Mouse (Mus musculus) hematopoietic stem cell, adult 5-6 weeks (primary cell): ENCODE data around the gene Zfp944. TPM values are rescaled to one million over a fixed set of nuclear protein-coding genes. Genes with fewer than 3 reads are reported as not detected.
"Not testable (repeated sequence)": the region's sequence is repeated elsewhere in the genome, so short reads cannot be mapped to it uniquely, and the experiment has no call there.

Experiments used
- ATAC-seq, 2 experiments: fragments of 125-278 bp in 1 of 2; replicated peaks in 1 of 2; 2 replicates each; pipeline ENCODE4 v1.8.0; 2016 to 2017; ENCODE audit warnings: inconsistent platforms in 2 of 2, mild to moderate bottlenecking in 2 of 2, moderate number of reproducible peaks in 2 of 2, low read depth in 1 of 2, moderate TSS enrichment in 1 of 2; ENCODE audit not compliant: low FRiP score in 2 of 2, poor library complexity in 2 of 2, severe bottlenecking in 2 of 2, insufficient read depth in 1 of 2, low TSS enrichment in 1 of 2
- total RNA-seq: library from RNA; stranded (forward); fragments of 172-1452, 232-1000 nt; gene quantifications from 2 replicates; pipeline ENCODE4 v1.2.3, GENCODE M21; 2017

Zfp944 gene
- 13.9 and 15.2 TPM in 2 replicates for total RNA-seq

GRCm38 (mm10) chr17:22361101-22361781 lies at the start of gene Zfp944, which contains the start of gene Zfp758:
Zfp944 (minus strand) TSS chr17:22361400.
Zfp758 (plus strand) TSS chr17:22361453.
- ATAC-seq, result peak; percentile 99

- ATAC-seq, result peak; percentile 98 to 99
These were observed 49.6 kb upstream of the Zfp944 start for GRCm38 (mm10) chr17:22410756-22411155.

DNA sequence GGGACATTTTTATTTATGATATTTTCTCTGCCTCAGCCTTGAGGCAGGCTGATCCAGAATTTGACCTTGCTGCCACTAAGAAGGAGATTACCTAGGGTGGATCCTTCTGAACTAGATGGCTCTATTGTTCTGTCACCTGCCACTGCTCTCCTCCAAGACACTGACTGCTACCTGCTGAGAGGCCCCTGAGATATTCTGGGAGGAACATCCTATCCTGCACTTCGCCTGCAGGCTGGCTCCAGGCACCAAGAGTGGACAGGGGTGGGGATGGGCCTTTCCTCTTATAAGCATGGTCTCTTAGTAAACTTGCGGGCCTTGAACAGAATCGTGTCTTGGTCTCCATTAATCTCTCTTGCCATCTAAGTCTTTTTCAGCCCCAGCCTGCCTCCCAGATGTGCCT lies 2.7 kb upstream of the Zfp944 start:
- ATAC-seq, result no peak

DNA sequence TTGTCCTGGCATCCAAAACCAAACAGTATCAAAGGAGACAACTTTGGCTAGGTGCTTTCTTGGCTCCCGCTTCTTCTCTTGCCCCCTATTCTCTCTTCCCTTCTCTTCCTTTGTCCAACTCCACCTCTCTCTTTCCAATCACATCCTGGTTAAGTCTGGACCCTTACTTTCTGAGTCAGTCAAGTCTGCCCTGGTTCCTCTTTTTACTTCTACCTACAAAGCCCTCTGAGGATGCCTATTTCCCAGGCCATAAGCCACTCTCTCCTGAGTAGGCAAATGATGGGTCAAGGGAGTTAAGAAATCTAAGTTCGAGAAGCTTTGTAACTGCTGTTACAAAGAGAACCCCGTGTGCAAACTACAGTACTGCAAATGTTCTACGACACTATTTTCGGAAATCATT lies 628 bp downstream of the Zfp944 start:
- peak; percentile 43 to 54; a peak in 3 of 4 replicates for ATAC-seq

- ATAC-seq, result peak; percentile 94 to 96; a peak in 3 of 4 replicates
These were observed 8.4 kb downstream of the Zfp944 start for GRCm38 (mm10) chr17:22352794-22353193.

- ATAC-seq, result not testable (repeated sequence)
These were observed 46.0 kb downstream of the Zfp944 start for GRCm38 (mm10) chr17:22315247-22315646.

DNA sequence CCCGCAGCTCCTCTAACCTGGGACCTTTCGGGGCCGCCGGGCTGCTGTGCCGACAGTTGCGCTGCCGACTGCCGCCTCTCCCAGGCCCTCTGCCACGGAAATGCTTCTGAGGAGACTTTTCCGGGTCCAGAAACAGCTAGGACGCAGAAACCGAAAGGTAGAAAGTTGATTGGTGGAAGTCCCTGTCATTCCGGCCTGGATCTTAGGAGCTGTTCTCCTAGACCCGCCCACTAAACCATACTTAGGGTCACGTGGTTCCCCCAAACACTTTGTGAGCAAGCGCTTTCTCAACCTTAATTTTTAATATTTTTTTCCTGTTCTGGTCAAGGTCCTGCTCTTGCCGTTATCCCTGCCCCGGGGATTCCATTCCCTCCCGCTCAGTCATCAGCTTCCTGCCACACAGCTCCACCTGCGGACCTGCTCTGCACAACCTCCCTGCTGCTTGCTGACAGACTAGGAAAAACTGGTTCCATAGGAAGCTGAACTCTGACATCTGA lies 46.4 kb downstream of the Zfp944 start, which contains the start of gene CT030661.1:
CT030661.1 (minus strand) TSS at position 108 of the 497 bp plus-strand sequence.
- ATAC-seq, result peak; percentile 99 to 100

DNA sequence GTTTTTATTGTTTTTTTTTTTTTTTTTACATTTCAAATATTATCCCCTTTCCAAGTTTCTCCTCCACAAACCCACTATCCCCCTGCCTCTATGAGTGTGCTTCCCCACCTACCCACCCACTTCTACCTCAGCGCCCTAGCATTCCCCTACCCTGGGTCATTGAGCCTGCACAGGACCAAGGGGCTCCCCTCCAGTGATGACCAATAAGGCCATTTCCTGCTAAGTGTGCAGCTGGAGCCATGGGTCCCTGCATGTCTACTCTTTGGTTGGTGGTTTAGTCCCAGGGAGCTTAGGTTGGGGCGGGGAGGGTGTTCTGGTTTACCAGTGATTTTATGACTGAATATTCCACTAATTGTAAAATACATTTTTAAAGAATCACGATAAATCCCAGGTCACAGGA lies 47.0 kb downstream of the Zfp944 start:
- ATAC-seq, result not testable (repeated sequence)

Other genes with a start within 250 kb of the Zfp944 start
- gene Zfp947, start 195.2 kb downstream of the Zfp944 start, total RNA-seq, result 4.1 and 5.1 TPM in 2 replicates
- 10.1 and 12.5 TPM in 2 replicates for gene Zfp994, start 135.8 kb downstream of the Zfp944 start, total RNA-seq
- gene CT030661.1, start 46.6 kb downstream of the Zfp944 start, total RNA-seq, result 25.8 and 28.5 TPM in 2 replicates
- gene Zfp758, start 53 bp upstream of the Zfp944 start, total RNA-seq, result 22.4 and 29.1 TPM in 2 replicates
- 10.2 and 11.7 TPM in 2 replicates for gene Zfp946, start 62.8 kb upstream of the Zfp944 start, total RNA-seq
- gene Vmn2r111, start 212.1 kb upstream of the Zfp944 start, total RNA-seq, result not detected in 2 replicates
- not detected in 2 replicates for gene Vmn2r112, start 239.6 kb upstream of the Zfp944 start, total RNA-seq